Mouse (Mus musculus): ENCODE results near the gene Rwdd2b. TPM values are rescaled to one million over a fixed set of nuclear protein-coding genes. Genes with fewer than 3 reads are reported as not detected.

The Rwdd2b gene
- total and polyA plus RNA-seq, 2 experiments = 5.0 to 9.5 TPM

GRCm38 (mm10) chr16:87393813-87394548 lies 46.4 kb downstream of the Rwdd2b start:
- Histone ChIP-seq H3K36me3 (ENCODE audit: control insufficient read depth, insufficient read depth, low read length) (peaks cover 36% of the 10 kb centered on the region), H3K27ac (replicated peaks; ENCODE audit: insufficient read depth, low read depth, low read length) (no peak overlapping the region), H3K4me1 (ENCODE audit: control insufficient read depth, insufficient read depth, low read length) (no peaks in the 10 kb centered on the region), H3K4me3 (ENCODE audit: insufficient read depth, low read depth, low read length) (no peak overlapping the region), H3K9ac (ENCODE audit: low read depth, low read length) (no peak overlapping the region), H3K27me3 (ENCODE audit: control insufficient read depth, insufficient read depth, low read length) (no peaks in the 10 kb centered on the region), H3K79me2 (ENCODE audit: control insufficient read depth, insufficient read depth, low read length) (no peaks in the 10 kb centered on the region)
- peak; percentile 46 for DNase-seq (ENCODE audit: extremely low read depth, low read depth, low spot score)
- WGBS = 51% methylated on average over 16 of the region's 16 CpGs
- TF ChIP-seq POLR2A (IDR thresholded peaks at IDR 0.05; ENCODE audit: extremely low read depth, insufficient read depth, low read length) = no peak
- peak; percentile 71 for TF ChIP-seq CTCF (IDR thresholded peaks at IDR 0.05; ENCODE audit: low read depth, low read length)

GRCm38 (mm10) chr16:87387444-87387977 lies 52.9 kb downstream of the Rwdd2b start:
- Histone ChIP-seq H3K4me3 (ENCODE audit: insufficient read depth, low read depth, low read length) (no peak overlapping the region), H3K9ac (ENCODE audit: low read depth, low read length) (no peak overlapping the region), H3K4me1 (ENCODE audit: control insufficient read depth, insufficient read depth, low read length) (no peaks in the 10 kb centered on the region), H3K79me2 (ENCODE audit: control insufficient read depth, insufficient read depth, low read length) (no peaks in the 10 kb centered on the region; the same call in 1 of the 2 replicates), H3K36me3 (ENCODE audit: control insufficient read depth, insufficient read depth, low read length) (peaks cover 32% of the 10 kb centered on the region), H3K27me3 (ENCODE audit: control insufficient read depth, insufficient read depth, low read length) (no peaks in the 10 kb centered on the region), H3K27ac (replicated peaks; ENCODE audit: insufficient read depth, low read depth, low read length) (no peak overlapping the region)
- DNase-seq (ENCODE audit: extremely low read depth, low read depth, low spot score) = no peak
- TF ChIP-seq CTCF (IDR thresholded peaks at IDR 0.05; ENCODE audit: low read depth, low read length) (no peak), POLR2A (IDR thresholded peaks at IDR 0.05; ENCODE audit: extremely low read depth, insufficient read depth, low read length) (no peak)
- over 99% methylated on average over 3 of the region's 3 CpGs for WGBS

GRCm38 (mm10) chr16:87384366-87384765 lies 56.0 kb downstream of the Rwdd2b start:
- no peak for DNase-seq (ENCODE audit: extremely low read depth, low read depth, low spot score)
- 88% methylated on average over 2 of the region's 2 CpGs for WGBS
- peaks cover 57% of the 10 kb centered on the region for H3K36me3 ChIP-seq (ENCODE audit: control insufficient read depth, insufficient read depth, low read length)
- H3K79me2 ChIP-seq (ENCODE audit: control insufficient read depth, insufficient read depth, low read length) = no peaks in the 10 kb centered on the region; the same call in 1 of the 2 replicates
- H3K4me1 ChIP-seq (ENCODE audit: control insufficient read depth, insufficient read depth, low read length) = no peaks in the 10 kb centered on the region
- no peak for TF ChIP-seq CTCF (IDR thresholded peaks at IDR 0.05; ENCODE audit: low read depth, low read length)
- no peak for TF ChIP-seq POLR2A (IDR thresholded peaks at IDR 0.05; ENCODE audit: extremely low read depth, insufficient read depth, low read length)
- H3K4me3 ChIP-seq (ENCODE audit: insufficient read depth, low read depth, low read length) = no peak overlapping the region
- no peaks in the 10 kb centered on the region for H3K27me3 ChIP-seq (ENCODE audit: control insufficient read depth, insufficient read depth, low read length)
- no peak overlapping the region for H3K9ac ChIP-seq (ENCODE audit: low read depth, low read length)
- no peak overlapping the region for H3K27ac ChIP-seq (replicated peaks; ENCODE audit: insufficient read depth, low read depth, low read length)

Other genes starting within 250 kb of the Rwdd2b start
- 7.9 and 9.1 TPM in 2 replicates for gene N6amt1, start 86.4 kb downstream of the Rwdd2b start, total RNA-seq (2014; rRNA removed)
- 4.0 and 4.9 TPM in 2 replicates for gene N6amt1, start 86.4 kb downstream of the Rwdd2b start, polyA plus RNA-seq (2012; rRNA removed)
- 18.9 TPM in 2 replicates for gene Ltn1, start 8.0 kb downstream of the Rwdd2b start, total RNA-seq (2014; rRNA removed)
- 2.9 and 3.0 TPM in 2 replicates for gene Ltn1, start 8.0 kb downstream of the Rwdd2b start, polyA plus RNA-seq (2012; rRNA removed)
- gene Usp16, start 14.1 kb upstream of the Rwdd2b start, total RNA-seq (2014; rRNA removed) = 40.6 and 47.7 TPM in 2 replicates
- gene Usp16, start 14.1 kb upstream of the Rwdd2b start, polyA plus RNA-seq (2012; rRNA removed) = 9.0 and 9.7 TPM in 2 replicates
- 106 and 121 TPM in 2 replicates for gene Cct8, start 55.3 kb upstream of the Rwdd2b start, total RNA-seq (2014; rRNA removed)
- 22.5 and 24.9 TPM in 2 replicates for gene Cct8, start 55.3 kb upstream of the Rwdd2b start, polyA plus RNA-seq (2012; rRNA removed)
- gene Map3k7cl, start 112.8 kb upstream of the Rwdd2b start, total RNA-seq (2014; rRNA removed) = 0.07 TPM in 1 of 2 replicates, not detected in the other
- gene Map3k7cl, start 112.8 kb upstream of the Rwdd2b start, polyA plus RNA-seq (2012; rRNA removed) = not detected in 2 replicates

Data from liver, adult 2 months (tissue).